Mouse (Mus musculus): ENCODE measurements around the gene Npy. TPM values are rescaled to one million over a fixed set of nuclear protein-coding genes. Genes with fewer than 3 reads are reported as not detected.

Npy gene
- 56.1 and 59.7 TPM in 2 replicates for polyA plus RNA-seq (2015; fragmentation: Nextera tagmentation; extraction: Ambion mirVana)

- H3K36me3 ChIP-seq: no peaks in the 10 kb centered on the region
- peak within 1 kb of the TSS; percentile 62 for H3K9ac ChIP-seq (replicated peaks)
- no peaks in the 10 kb centered on the region for H3K9me3 ChIP-seq
- peaks cover 66% of the 10 kb centered on the region for H3K27me3 ChIP-seq
- no peak within 1 kb of the TSS for H3K27ac ChIP-seq
- H3K4me2 ChIP-seq (replicated peaks): peak within 1 kb of the TSS; percentile 84
- under 1% methylated on average over 66 of the region's 66 CpGs for WGBS
- ATAC-seq: peak; percentile 75
- H3K4me1 ChIP-seq (replicated peaks): peaks cover 14% of the 10 kb centered on the region
- H3K4me3 ChIP-seq (replicated peaks): peak within 1 kb of the TSS; percentile 46
These were observed at the start of gene Npy for GRCm38 (mm10) chr6:49821961-49822870. TSS of gene Npy (plus strand) at chr6:49822710.

GRCm38 (mm10) chr6:49775006-49775405 lies 47.5 kb upstream of the Npy start:
- Histone ChIP-seq H3K9ac (replicated peaks) (no peak overlapping the region), H3K36me3 (no peaks in the 10 kb centered on the region), H3K4me1 (replicated peaks) (peaks cover 34% of the 10 kb centered on the region), H3K4me3 (replicated peaks) (no peak overlapping the region), H3K4me2 (replicated peaks) (no peak overlapping the region), H3K27ac (no peak overlapping the region), H3K9me3 (no peaks in the 10 kb centered on the region), H3K27me3 (no peaks in the 10 kb centered on the region)
- WGBS: 59% methylated on average over 8 of the region's 8 CpGs
- no peak for ATAC-seq

- Histone ChIP-seq H3K9me3 (no peaks in the 10 kb centered on the region), H3K4me1 (replicated peaks) (peaks cover 31% of the 10 kb centered on the region), H3K27ac (peak overlapping the region; percentile 21; the same call in 1 of the 2 replicates), H3K36me3 (no peaks in the 10 kb centered on the region), H3K4me2 (replicated peaks) (no peak overlapping the region), H3K9ac (replicated peaks) (no peak overlapping the region), H3K4me3 (replicated peaks) (no peak overlapping the region), H3K27me3 (no peaks in the 10 kb centered on the region)
- peak; percentile 41; the same call in 1 of the 2 replicates for ATAC-seq
- WGBS: 79% methylated on average over 13 of the region's 13 CpGs
These were observed 44.4 kb upstream of the Npy start for GRCm38 (mm10) chr6:49778109-49778508.

GRCm38 (mm10) chr6:49778729-49779128 lies 43.8 kb upstream of the Npy start:
- no peak overlapping the region for H3K9ac ChIP-seq (replicated peaks)

GRCm38 (mm10) chr6:49779606-49780005 lies 42.9 kb upstream of the Npy start:
- Histone ChIP-seq H3K4me2 (replicated peaks) (peak overlapping the region; percentile 19; the same call in 1 of the 2 replicates), H3K36me3 (no peaks in the 10 kb centered on the region), H3K4me3 (replicated peaks) (no peak overlapping the region), H3K9ac (replicated peaks) (no peak overlapping the region), H3K4me1 (replicated peaks) (peaks cover 26% of the 10 kb centered on the region), H3K27ac (peak overlapping the region; percentile 58), H3K9me3 (no peaks in the 10 kb centered on the region), H3K27me3 (no peaks in the 10 kb centered on the region)
- no peak for ATAC-seq
- 26% methylated on average over 7 of the region's 7 CpGs for WGBS

More at GRCm38 (mm10) chr6:49778729-49779128, 43.8 kb upstream of the Npy start:
- H3K4me3 ChIP-seq (replicated peaks): no peak overlapping the region
- H3K27me3 ChIP-seq: no peaks in the 10 kb centered on the region
- no peak for ATAC-seq
- no peaks in the 10 kb centered on the region for H3K9me3 ChIP-seq
- WGBS: 84% methylated on average over 9 of the region's 9 CpGs
- H3K27ac ChIP-seq: peak overlapping the region; percentile 21; the same call in 1 of the 2 replicates
- H3K36me3 ChIP-seq: no peaks in the 10 kb centered on the region
- no peak overlapping the region for H3K4me2 ChIP-seq (replicated peaks)
- H3K4me1 ChIP-seq (replicated peaks): peaks cover 31% of the 10 kb centered on the region

- H3K36me3 ChIP-seq: no peaks in the 10 kb centered on the region
- 88% methylated on average over 9 of the region's 9 CpGs for WGBS
- peaks cover 22% of the 10 kb centered on the region for H3K4me1 ChIP-seq (replicated peaks)
- H3K9ac ChIP-seq (replicated peaks): no peak overlapping the region
- no peak overlapping the region for H3K4me3 ChIP-seq (replicated peaks)
- H3K27ac ChIP-seq: no peak overlapping the region
- ATAC-seq: no peak
- no peak overlapping the region for H3K4me2 ChIP-seq (replicated peaks)
- no peaks in the 10 kb centered on the region for H3K9me3 ChIP-seq
- H3K27me3 ChIP-seq: no peaks in the 10 kb centered on the region
These were observed 41.6 kb upstream of the Npy start for GRCm38 (mm10) chr6:49780846-49781400.

- Histone ChIP-seq H3K9me3 (no peaks in the 10 kb centered on the region), H3K4me1 (replicated peaks) (peaks cover 22% of the 10 kb centered on the region), H3K27me3 (no peaks in the 10 kb centered on the region), H3K4me3 (replicated peaks) (no peak overlapping the region), H3K9ac (replicated peaks) (no peak overlapping the region), H3K36me3 (no peaks in the 10 kb centered on the region), H3K27ac (no peak overlapping the region), H3K4me2 (replicated peaks) (no peak overlapping the region)
- ATAC-seq: no peak
- WGBS: 88% methylated on average over 5 of the region's 5 CpGs
These were observed 40.7 kb upstream of the Npy start for GRCm38 (mm10) chr6:49781852-49782251.

GRCm38 (mm10) chr6:49782679-49783078 lies 39.8 kb upstream of the Npy start:
- Histone ChIP-seq H3K4me3 (replicated peaks) (no peak overlapping the region), H3K27ac (no peak overlapping the region), H3K9ac (replicated peaks) (no peak overlapping the region), H3K9me3 (no peaks in the 10 kb centered on the region), H3K4me1 (replicated peaks) (peaks cover 22% of the 10 kb centered on the region), H3K27me3 (no peaks in the 10 kb centered on the region), H3K36me3 (no peaks in the 10 kb centered on the region), H3K4me2 (replicated peaks) (no peak overlapping the region)
- no peak for ATAC-seq
- 86% methylated on average over 7 of the region's 7 CpGs for WGBS

GRCm38 (mm10) chr6:49792524-49792923 lies 30.0 kb upstream of the Npy start:
- Histone ChIP-seq H3K27ac (no peak overlapping the region), H3K9ac (replicated peaks) (no peak overlapping the region), H3K27me3 (no peaks in the 10 kb centered on the region), H3K36me3 (no peaks in the 10 kb centered on the region), H3K4me3 (replicated peaks) (no peak overlapping the region), H3K4me1 (replicated peaks) (no peaks in the 10 kb centered on the region), H3K4me2 (replicated peaks) (no peak overlapping the region), H3K9me3 (no peaks in the 10 kb centered on the region)
- no peak for ATAC-seq
- WGBS: 74% methylated on average over 12 of the region's 12 CpGs

- no peak overlapping the region for H3K4me2 ChIP-seq (replicated peaks)
- H3K36me3 ChIP-seq: no peaks in the 10 kb centered on the region
- no peak for ATAC-seq
- WGBS: 47% methylated on average over 8 of the region's 8 CpGs
- no peak overlapping the region for H3K9ac ChIP-seq (replicated peaks)
- peaks cover 10% of the 10 kb centered on the region; the same call in 1 of the 2 replicates for H3K4me1 ChIP-seq (replicated peaks)
- 0 out of 2 replicates have a peak, but pooled peaks cover 2% of the 10 kb centered on the region for H3K27me3 ChIP-seq
- H3K4me3 ChIP-seq (replicated peaks): no peak overlapping the region
- no peak overlapping the region for H3K27ac ChIP-seq
- H3K9me3 ChIP-seq: no peaks in the 10 kb centered on the region
These were observed 18.4 kb upstream of the Npy start for GRCm38 (mm10) chr6:49804105-49804504.

GRCm38 (mm10) chr6:49808076-49808475 lies 14.4 kb upstream of the Npy start:
- peak overlapping the region; percentile 47 for H3K4me2 ChIP-seq (replicated peaks)
- 0 out of 2 replicates have a peak, but pooled peaks have one; percentile 17 for ATAC-seq
- H3K27me3 ChIP-seq: 0 out of 2 replicates have a peak, but pooled peaks cover 2% of the 10 kb centered on the region
- no peaks in the 10 kb centered on the region for H3K36me3 ChIP-seq
- H3K27ac ChIP-seq: no peak overlapping the region
- H3K9ac ChIP-seq (replicated peaks): no peak overlapping the region
- peaks cover 10% of the 10 kb centered on the region; the same call in 1 of the 2 replicates for H3K4me1 ChIP-seq (replicated peaks)
- H3K4me3 ChIP-seq (replicated peaks): peak overlapping the region; percentile 24
- WGBS: 12% methylated on average over 13 of the region's 13 CpGs
- no peaks in the 10 kb centered on the region for H3K9me3 ChIP-seq

- no peak overlapping the region for H3K27ac ChIP-seq
- 79% methylated on average over 5 of the region's 5 CpGs for WGBS
- H3K4me2 ChIP-seq (replicated peaks): no peak overlapping the region
- H3K27me3 ChIP-seq: peaks cover 38% of the 10 kb centered on the region
- no peak overlapping the region for H3K4me3 ChIP-seq (replicated peaks)
- no peaks in the 10 kb centered on the region for H3K9me3 ChIP-seq
- no peak for ATAC-seq
- no peaks in the 10 kb centered on the region for H3K36me3 ChIP-seq
- peaks cover 5% of the 10 kb centered on the region for H3K4me1 ChIP-seq (replicated peaks)
- no peak overlapping the region for H3K9ac ChIP-seq (replicated peaks)
These were observed 5.3 kb upstream of the Npy start for GRCm38 (mm10) chr6:49817183-49817582.
